Mouse (Mus musculus) right cerebral cortex, postnatal 36 days (tissue): Measurements from ENCODE around the gene Cbln3.

Source experiments
- DNase-seq, 2 experiments: peaks; one replicate each; pipeline ENCODE4 v3.0.0; 2022; ENCODE audit warnings: low spot score in 2 of 2, mixed read lengths in 1 of 2

Gene Cbln3

GRCm38 (mm10) chr14:55845506-55846294, 38.5 kb downstream of the Cbln3 start:
- DNase-seq, result no peak

DNA sequence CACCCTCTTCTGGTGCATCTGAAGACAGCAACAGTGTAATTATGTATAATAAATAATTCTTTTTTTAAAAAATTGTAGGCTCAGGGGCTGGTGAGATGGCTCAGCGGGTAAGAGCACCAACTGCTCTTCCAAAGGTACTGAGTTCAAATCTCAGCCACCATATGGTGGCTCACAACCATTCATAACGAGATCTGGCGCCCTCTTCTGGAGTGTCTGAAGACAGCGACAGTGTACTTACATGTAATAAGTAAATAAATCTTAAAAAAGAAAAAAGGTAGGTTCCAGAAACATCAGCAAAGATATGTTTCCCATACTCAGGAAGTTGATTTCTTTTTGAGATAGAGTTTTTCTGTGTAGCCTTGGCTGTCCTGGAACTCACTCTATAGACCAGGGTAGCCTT, 41.4 kb downstream of the Cbln3 start:
- DNase-seq, result no peak

DNA sequence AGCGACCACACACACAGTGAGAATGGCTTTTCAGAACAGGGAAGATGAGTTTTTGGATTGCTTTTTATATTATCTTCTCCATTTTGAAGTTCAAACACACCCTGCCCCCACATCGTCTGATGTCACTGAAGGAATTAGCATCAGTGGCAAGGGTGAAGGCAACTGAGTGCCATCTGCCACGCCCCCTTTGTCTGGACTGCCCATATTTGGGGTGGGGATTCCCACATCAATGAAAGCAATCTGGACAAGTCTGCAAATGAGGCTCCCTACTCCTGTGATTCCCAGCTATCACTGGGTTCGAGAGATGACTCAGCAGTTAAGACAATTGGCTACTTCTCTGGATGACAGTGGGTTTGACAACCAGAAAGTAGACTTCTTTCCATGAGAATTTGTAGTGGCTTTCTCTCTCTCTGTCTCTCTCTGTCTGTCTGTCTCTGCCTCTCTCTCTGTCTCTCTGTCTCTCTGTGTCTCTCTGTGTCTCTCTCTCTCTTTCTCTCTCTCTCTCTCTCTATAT, 43.3 kb downstream of the Cbln3 start:
- DNase-seq, result no peak

DNA sequence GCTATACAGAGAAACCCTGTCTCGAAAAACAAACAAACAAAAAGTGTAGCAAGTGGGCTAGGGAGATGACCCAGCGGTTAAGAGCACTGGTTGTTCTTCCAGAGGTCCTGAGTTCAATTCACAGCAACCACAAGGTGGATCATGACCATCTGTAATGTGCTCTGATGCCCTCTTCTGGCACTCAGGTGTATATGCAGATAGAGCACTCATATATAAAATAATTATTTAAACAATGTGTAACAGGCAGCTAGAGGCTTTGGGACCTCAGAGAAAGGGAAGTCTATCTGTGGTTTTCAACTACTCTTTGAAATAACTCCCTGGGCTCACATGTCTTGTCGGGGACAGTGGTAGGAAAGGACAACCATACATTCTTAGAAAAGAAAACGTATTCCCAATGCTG, 45.5 kb downstream of the Cbln3 start:
- no peak for DNase-seq

DNA sequence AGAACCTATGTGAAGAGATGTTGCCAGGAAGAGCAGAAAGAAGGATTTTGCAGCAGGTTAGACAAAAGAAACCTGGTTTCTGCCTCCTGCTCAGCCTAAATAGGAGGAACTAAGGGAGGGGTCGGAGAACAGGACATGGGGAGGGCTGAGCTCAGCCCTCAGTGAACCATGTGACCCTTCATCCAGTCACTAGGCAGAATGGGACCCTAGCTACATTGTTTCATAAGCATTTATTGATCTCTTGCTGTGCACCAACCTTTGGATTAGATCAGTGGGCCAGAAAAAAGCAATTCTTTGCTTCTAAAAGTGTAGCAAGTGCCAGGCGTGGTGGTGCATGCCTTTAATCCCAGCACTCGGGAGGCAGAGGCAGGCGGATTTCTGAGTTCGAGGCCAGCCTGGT, 45.9 kb downstream of the Cbln3 start:
- DNase-seq, result no peak

- no peak for DNase-seq
These were observed 49.2 kb downstream of the Cbln3 start for GRCm38 (mm10) chr14:55834808-55835533.

GRCm38 (mm10) chr14:55833126-55833525, 51.1 kb downstream of the Cbln3 start:
- DNase-seq, result no peak

GRCm38 (mm10) chr14:55830331-55830730, 53.9 kb downstream of the Cbln3 start:
- DNase-seq, result no peak

GRCm38 (mm10) chr14:55829854-55830253, 54.3 kb downstream of the Cbln3 start:
- DNase-seq, result no peak
